Mouse (Mus musculus) T-helper 2 cell (primary cell): Measurements from ENCODE around the gene Numbl.

Experiments used
- in situ Hi-C: fragments of 300-600 bp; cut with MboI, MseI; formaldehyde crosslinking; loops from one replicate; pipeline ENCODE4 v1.15.1; 2025; ENCODE audit warnings: high pct_unique_total_duplicates

The Numbl gene

DNA sequence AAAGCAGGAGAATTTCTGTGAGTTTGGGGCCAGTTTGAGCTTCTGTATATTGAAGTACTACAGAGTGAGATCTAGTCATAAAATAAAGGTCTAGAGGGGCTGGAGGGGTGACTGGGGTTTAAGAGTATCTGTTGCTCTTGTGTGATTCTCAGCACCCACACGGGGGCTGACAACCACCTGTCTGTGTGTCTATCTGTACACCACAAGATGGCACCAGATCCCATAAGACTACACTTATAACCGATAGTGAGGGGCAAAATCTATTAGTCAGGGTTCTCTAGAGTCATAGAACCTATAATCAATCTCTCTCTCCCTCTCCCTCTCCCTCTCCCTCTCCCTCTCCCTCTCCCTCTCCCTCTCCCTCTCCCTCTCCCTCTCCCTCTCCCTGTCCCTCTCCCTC is 32.3 kb downstream of the Numbl start:
- in situ Hi-C loops = loop anchor here (10.0 kb wide), 2 partner anchors 726 to 1196 kb away; no protein-coding TSS in a partner anchor

DNA sequence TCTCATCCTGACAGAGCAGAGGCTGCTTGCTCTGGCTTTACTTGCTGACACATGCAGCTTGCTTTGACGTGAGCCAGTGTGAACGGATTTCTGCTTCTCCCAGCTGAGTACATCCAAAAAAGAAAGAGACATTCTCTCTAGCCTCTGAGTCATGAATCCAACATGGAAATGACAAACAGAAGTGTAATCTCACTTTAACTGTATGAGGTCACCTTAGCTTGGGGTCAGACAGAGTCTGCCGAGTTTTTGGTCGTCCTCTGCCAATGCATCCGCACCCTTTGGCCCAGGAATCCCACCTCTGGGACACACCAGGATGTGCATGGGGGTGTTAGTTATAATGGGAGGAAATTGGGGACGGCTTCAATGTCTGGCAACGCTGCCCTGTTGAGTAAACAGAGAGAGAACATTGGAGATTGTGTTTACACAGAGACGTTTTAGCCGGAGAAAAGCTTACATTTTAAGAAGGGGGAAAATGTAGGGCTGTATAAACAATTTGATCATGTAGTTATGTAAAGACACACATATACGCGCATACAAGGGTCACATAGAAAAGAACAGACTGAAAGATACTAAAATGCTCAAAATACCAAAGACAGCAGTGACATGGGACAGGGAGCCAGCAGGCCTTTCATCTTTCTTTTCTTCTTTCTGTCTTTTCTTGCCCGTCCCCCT is 33.7 kb downstream of the Numbl start:
- in situ Hi-C loops = loop anchor here (10.0 kb wide), 2 partner anchors 727 to 1197 kb away; no protein-coding TSS in a partner anchor

GRCm38 (mm10) chr7:27295956-27296355 is 37.7 kb downstream of the Numbl start:
- in situ Hi-C loops = loop anchor here (10.0 kb wide), 2 partner anchors 731 to 1201 kb away; no protein-coding TSS in a partner anchor

GRCm38 (mm10) chr7:27296518-27296917 is 38.3 kb downstream of the Numbl start:
- in situ Hi-C loops = loop anchor here (10.0 kb wide), 2 partner anchors 732 to 1202 kb away; no protein-coding TSS in a partner anchor

DNA sequence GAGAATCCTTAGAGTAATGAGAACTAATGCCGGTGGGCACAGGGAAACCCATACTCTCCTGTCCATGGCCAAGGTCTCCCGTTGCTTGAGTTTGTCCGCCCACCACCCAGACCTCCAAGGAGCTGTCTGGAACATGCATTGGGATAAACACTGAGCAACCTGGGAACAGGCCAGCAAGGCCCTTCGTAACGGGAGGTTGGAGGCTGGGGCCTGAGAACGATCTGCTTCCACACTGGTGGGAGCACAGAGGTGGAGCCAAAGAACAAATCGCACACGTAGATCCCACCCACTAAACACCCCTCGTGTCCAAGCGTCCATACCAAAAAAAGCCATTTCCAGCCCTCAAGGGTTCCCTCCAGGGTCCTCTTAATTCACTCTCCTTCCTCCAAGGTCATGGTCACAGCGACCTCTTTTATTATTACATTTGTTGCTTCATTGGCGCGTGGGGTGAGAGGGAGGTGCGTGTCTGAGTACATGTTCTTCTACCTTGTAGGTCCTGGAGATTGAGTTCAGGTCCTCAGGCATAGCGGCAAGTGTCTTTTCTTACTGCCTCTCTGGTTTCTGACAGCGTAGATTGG is 39.9 kb downstream of the Numbl start:
- in situ Hi-C loops = loop anchor here (10.0 kb wide), 2 partner anchors 733 to 1203 kb away; no protein-coding TSS in a partner anchor

GRCm38 (mm10) chr7:27298816-27299215 is 40.6 kb downstream of the Numbl start:
- in situ Hi-C loops = loop anchor here (10.0 kb wide), 2 partner anchors 734 to 1204 kb away; no protein-coding TSS in a partner anchor

GRCm38 (mm10) chr7:27300351-27300750 is 42.1 kb downstream of the Numbl start:
- in situ Hi-C loops = no loop called here

DNA sequence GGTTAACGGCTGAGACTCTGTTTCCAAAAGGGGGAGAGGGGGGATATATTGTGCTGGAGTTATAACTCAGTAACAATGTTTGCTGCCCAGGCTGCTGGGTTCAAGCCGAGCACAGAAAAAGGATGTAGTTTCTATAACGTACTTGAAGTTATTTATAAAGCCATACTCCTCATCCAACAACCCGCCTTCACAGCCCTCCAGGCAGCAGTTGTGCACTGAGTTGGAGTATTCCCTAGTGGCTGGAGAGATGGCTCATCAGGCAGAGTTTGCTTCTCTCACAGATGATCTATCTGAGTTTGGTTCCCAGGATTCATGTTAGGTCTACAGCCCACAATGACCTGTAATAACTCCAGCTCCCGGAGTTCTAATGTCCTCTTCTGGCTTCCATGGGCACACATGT is 42.6 kb downstream of the Numbl start:
- in situ Hi-C loops = no loop called here

DNA sequence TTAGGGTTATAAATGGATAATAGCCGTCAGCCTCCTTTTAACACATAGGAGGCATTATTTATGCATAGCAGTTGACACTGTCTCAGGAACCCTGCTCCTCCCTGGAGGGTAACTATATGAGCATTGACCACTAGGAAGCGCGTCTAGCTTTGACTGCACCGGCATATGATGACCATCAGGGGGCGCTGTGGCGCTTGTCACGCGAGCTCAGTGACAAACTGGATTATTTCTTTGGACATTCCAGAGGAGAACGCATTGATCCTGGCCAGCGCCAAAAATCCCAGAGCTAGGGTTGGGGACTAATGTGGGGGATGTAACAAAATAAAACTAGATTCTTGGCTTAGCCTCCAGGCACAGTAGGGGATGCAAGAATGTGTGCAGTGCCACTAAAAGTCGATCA is 43.9 kb downstream of the Numbl start:
- in situ Hi-C loops = no loop called here

DNA sequence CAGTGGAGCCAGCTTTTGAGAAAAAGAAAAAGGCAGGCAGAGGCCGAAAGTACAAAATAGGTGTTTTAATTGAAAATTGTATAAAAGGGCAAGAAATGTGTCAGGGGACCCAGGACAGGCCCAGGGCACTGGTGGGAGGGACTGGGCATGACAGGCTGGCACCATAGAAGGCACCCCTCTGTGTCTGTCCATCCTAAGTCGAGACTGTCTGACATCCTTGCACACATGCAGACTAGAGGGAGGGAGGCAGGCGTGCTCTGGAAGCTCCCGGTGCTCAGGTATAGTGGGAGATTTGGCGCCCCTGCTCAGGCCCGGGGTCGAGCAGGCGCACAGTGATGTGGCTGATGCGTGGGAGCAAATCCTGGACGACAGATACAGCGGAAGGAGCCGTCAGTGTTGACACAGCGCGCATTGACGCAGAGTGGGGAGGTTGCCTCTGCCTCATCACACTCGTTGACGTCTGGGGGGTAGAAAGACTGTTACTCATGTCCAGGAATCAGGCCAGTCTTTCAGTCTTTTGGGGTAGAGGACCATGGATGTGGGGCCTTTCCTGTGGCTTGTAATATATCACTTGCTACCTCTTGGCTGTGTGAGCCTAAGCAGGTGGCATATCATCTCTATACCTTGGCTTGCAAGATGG is 47.0 kb downstream of the Numbl start:
- in situ Hi-C loops = no loop called here

- in situ Hi-C loops = no loop called here
Observed at GRCm38 (mm10) chr7:27306161-27307160, 48.2 kb downstream of the Numbl start.

GRCm38 (mm10) chr7:27307551-27307950 is 49.3 kb downstream of the Numbl start:
- in situ Hi-C loops = no loop called here

DNA sequence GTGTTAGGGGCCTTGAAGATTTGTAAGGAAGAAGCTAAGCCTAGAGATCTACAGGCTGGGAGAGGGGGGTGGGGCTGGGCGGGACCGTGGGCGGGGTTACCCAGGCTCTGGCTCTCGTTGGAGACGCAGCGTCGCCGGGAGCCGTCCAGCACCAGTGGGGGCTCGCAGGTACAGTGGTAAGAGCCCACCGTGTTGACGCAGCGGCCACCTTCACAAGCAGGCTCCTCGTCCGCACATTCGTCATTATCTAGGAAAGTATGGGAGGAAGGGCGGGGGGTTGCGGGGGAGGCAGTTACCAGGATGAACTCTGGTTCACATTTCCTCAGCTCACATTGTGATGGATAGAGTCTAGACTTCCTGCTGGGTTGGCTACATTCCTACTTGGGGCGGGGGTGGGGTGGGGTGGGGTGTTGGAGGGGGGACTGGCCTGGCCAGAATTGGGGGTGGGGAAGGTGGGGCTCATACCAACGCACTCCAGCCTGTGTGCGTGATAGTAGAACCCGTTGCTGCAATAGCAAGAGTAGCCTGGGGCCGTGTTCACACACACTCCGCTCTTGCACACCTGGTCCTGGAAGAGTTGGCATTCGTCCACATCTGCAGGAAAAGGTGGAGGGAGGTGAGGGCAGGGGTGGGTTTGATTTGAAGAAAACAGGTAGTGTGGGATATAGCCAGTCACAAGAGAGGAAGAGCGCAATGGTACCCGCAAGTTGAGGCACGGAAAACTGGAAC is 50.8 kb downstream of the Numbl start:
- in situ Hi-C loops = no loop called here

GRCm38 (mm10) chr7:27309832-27310231 is 51.6 kb downstream of the Numbl start:
- in situ Hi-C loops = no loop called here

- in situ Hi-C loops = no loop called here
Observed at GRCm38 (mm10) chr7:27310306-27310705, 52.1 kb downstream of the Numbl start.

GRCm38 (mm10) chr7:27310996-27311535 is 52.8 kb downstream of the Numbl start:
- in situ Hi-C loops = no loop called here

GRCm38 (mm10) chr7:27311651-27312284 is 53.5 kb downstream of the Numbl start:
- in situ Hi-C loops = no loop called here

DNA sequence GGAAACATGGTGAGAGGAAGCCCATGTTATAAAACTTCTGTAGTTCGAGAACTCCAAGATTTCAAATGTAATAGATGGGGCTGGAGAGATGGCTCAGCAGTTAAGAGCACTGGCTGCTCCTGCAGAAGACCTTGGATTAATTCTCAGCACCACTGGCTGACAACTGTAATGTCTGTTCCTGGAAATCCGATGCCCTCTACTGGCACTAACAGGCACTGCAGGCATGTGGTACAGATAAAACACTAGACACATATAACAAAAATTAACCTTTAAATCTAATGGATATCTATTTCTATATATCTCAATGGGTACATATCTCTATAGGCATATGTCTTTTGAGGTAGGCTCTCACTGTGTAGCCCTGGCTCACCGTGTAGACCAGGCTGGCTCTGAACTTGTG is 56.2 kb downstream of the Numbl start:
- in situ Hi-C loops = no loop called here

DNA sequence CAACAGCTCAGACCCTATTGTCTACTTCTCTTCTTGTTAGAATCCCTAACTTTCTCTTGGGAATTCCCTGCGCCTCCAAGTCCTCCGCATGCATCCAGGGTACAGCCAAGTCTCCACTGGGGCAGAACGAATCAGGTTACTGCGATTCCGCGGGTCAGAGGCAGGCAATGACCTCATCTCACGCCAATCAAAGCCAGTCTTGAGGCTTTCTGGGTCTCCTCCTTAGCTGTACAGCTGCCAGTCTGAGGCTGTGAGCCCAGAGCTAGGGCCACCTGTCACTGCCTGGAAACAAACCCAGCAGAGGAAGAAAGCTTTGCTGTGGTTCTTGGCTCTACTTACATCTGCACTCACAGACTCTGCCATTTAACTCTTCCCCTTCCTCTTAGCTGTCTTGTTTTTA is 57.7 kb downstream of the Numbl start:
- in situ Hi-C loops = no loop called here

- in situ Hi-C loops = no loop called here
Observed at GRCm38 (mm10) chr7:27319411-27319810, 61.2 kb downstream of the Numbl start.
